Mouse (Mus musculus) stomach, embryonic 16.5 days (tissue): ENCODE data around the gene Mamld1. TPM values are rescaled to one million over a fixed set of nuclear protein-coding genes. Genes with fewer than 3 reads are reported as not detected.

Experiments
- ATAC-seq: fragments of 200-750 bp; cut with Nextera tagmentation; 2 replicates; pipeline ENCODE4 v1.8.0; 2017; ENCODE audit warnings: moderate number of reproducible peaks, moderate TSS enrichment; ENCODE audit not compliant: insufficient read depth, low FRiP score
- H3K27ac ChIP-seq: fragments of 300-500 bp; sonication (generic); 2 replicates; pipeline ENCODE4 v1.5.1; 2014; ENCODE audit warnings: low read length
- H3K27me3 ChIP-seq: fragments of 300-500 bp; sonication (generic); 2 replicates; pipeline ENCODE4 v1.6.1; 2014; ENCODE audit warnings: low read length, control low read depth, mixed read lengths; ENCODE audit not compliant: control insufficient read depth, insufficient read depth
- H3K36me3 ChIP-seq: fragments of 300-500 bp; sonication (generic); 2 replicates; pipeline ENCODE4 v1.6.1; 2014; ENCODE audit warnings: low read length; ENCODE audit not compliant: control insufficient read depth, insufficient read depth
- H3K4me1 ChIP-seq: fragments of 300-500 bp; sonication (generic); 2 replicates; pipeline ENCODE4 v1.6.1; 2014; ENCODE audit warnings: low read length, control low read depth, mixed read lengths; ENCODE audit not compliant: control insufficient read depth, insufficient read depth
- H3K4me2 ChIP-seq: fragments of 300-500 bp; sonication (generic); 2 replicates; pipeline ENCODE4 v1.6.1; 2014; ENCODE audit warnings: low read depth, low read length, mixed read lengths
- H3K4me3 ChIP-seq: fragments of 300-500 bp; sonication (generic); replicated peaks from 2 replicates; pipeline ENCODE4 v1.5.1; 2014; ENCODE audit warnings: mild to moderate bottlenecking, low read length
- H3K9ac ChIP-seq: fragments of 300-500 bp; sonication (generic); 2 replicates; pipeline ENCODE4 v1.6.1; 2014; ENCODE audit warnings: low read length
- H3K9me3 ChIP-seq: fragments of 300-500 bp; sonication (generic); replicated peaks from 2 replicates; pipeline ENCODE4 v1.6.1; 2016; ENCODE audit warnings: low read length, control low read depth; ENCODE audit not compliant: control insufficient read depth
- WGBS: fragments of 180-500 bp; shearing (Covaris S2); extraction: QIAGEN DNeasy Blood & Tissue Kit; methylation state at CpG from one replicate; pipeline ENCODE4 v1.1.7; 2014; 5-methylcytosine and 5-hydroxymethylcytosine counted together
- polyA plus RNA-seq: library from polyadenylated mRNA; unstranded; fragments of >200 nt; fragmentation: Nextera tagmentation; extraction: Ambion mirVana; gene quantifications from 2 replicates; pipeline ENCODE4 v1.2.1, GENCODE M21; 2015

The Mamld1 gene
- polyA plus RNA-seq, 1 experiment from 2014 or later: 2.1 TPM

DNA sequence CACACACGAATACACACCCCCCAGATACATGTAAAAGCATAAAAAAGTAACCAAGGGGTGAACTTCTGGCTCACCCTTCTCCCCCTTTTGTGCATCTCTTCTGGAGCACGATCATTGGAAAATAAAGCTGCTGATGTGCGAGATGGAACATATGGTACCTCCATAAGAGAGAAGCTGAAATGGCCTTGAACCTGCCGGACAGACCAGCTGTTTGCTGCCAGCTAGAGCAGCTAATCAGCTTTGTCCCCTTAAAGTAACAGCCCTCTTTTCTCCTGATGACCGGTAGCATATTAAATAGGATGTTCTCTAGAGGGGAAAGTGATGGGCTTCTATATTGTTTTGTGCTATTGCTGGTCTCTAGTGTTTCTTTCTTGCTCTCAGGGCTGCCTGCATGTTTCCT, 3.2 kb downstream of the Mamld1 start:
- Histone ChIP-seq H3K27me3 (peaks cover 14% of the 10 kb centered on the region; the same call in 1 of the 2 replicates), H3K36me3 (no peaks in the 10 kb centered on the region), H3K4me1 (no peaks in the 10 kb centered on the region), H3K9me3 (no peaks in the 10 kb centered on the region), H3K27ac (no peak overlapping the region), H3K9ac (no peak overlapping the region), H3K4me3 (no peak overlapping the region), H3K4me2 (no peak overlapping the region)
- ATAC-seq: no peak
- 43% methylated on average over 5 of the region's 5 CpGs for WGBS

- Histone ChIP-seq H3K4me2 (no peak overlapping the region), H3K9ac (no peak overlapping the region), H3K36me3 (no peaks in the 10 kb centered on the region), H3K4me1 (no peaks in the 10 kb centered on the region), H3K9me3 (no peaks in the 10 kb centered on the region), H3K27ac (no peak overlapping the region), H3K27me3 (no peaks in the 10 kb centered on the region), H3K4me3 (no peak overlapping the region)
- ATAC-seq: no peak
- 74% methylated on average over 2 of the region's 2 CpGs for whole genome bisulfite sequencing
These were observed 6.9 kb downstream of the Mamld1 start for GRCm38 (mm10) chrX:71056968-71057367.

GRCm38 (mm10) chrX:71085092-71085807, 35.2 kb downstream of the Mamld1 start:
- Histone ChIP-seq H3K4me1 (no peaks in the 10 kb centered on the region), H3K27me3 (no peaks in the 10 kb centered on the region; the same call in 1 of the 2 replicates), H3K27ac (no peak overlapping the region), H3K9ac (no peak overlapping the region), H3K4me3 (no peak overlapping the region), H3K4me2 (no peak overlapping the region), H3K9me3 (no peaks in the 10 kb centered on the region), H3K36me3 (no peaks in the 10 kb centered on the region)
- WGBS: 80% methylated on average over 4 of the region's 4 CpGs
- ATAC-seq: no peak

DNA sequence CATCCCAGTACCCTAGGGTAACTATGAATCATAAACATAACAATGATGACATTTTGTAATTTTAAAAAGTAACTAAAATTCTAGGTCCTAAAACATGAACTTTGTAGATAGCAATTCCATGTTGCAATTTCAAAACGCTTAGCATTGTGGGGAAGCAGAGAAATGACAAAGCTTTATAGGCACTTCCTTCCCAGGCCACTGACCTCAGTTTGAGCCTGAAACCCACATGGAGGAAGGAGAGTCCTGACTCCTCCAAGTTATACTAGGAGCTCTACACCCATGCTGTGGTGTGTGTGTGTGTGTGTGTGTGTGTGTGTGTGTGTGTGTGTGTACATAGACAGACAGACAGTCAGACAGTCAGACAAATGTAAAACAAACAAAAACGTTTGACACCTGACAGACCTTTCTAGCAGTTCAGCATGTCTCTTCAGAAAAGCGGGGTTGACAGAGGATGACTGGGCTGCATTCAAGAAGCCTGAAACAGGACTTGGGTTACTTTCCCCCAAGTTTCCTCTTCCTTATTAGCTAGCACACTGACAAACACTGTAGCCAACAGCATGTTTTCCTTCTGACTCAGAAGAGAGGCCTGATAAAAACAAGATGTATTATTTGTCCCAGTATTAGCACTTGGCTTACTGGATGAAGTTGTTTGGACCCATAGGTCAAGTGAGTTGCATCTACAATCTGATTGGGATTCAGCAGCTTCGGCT, 37.5 kb downstream of the Mamld1 start:
- no peak overlapping the region for H3K27ac ChIP-seq
- H3K9me3 ChIP-seq: no peaks in the 10 kb centered on the region
- H3K9ac ChIP-seq: no peak overlapping the region
- no peaks in the 10 kb centered on the region for H3K36me3 ChIP-seq
- no peaks in the 10 kb centered on the region for H3K4me1 ChIP-seq
- ATAC-seq: no peak
- no peak overlapping the region for H3K4me3 ChIP-seq
- H3K27me3 ChIP-seq: no peaks in the 10 kb centered on the region; the same call in 1 of the 2 replicates
- H3K4me2 ChIP-seq: no peak overlapping the region
- WGBS: 53% methylated on average over 4 of the region's 4 CpGs

DNA sequence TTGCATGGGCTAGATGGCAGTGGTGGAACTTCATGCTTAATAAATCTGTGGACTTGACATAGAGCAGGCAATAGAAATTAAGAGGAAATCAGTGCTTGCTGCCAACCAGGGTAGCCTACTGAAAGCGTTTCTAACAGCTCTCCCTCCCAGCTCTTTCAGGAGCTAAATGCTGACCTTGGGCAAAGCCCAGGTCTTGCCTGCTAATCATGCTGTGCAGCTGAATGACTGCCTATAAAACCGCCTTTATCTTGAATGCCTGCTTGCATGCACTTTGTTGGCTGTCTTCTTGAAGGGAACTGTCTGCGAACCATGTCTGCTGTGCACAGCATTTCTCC, 38.0 kb downstream of the Mamld1 start:
- Histone ChIP-seq H3K4me2 (no peak overlapping the region), H3K4me3 (no peak overlapping the region), H3K9ac (no peak overlapping the region), H3K9me3 (no peaks in the 10 kb centered on the region), H3K27me3 (no peaks in the 10 kb centered on the region; the same call in 1 of the 2 replicates), H3K36me3 (no peaks in the 10 kb centered on the region), H3K27ac (no peak overlapping the region), H3K4me1 (no peaks in the 10 kb centered on the region)
- ATAC-seq: no peak
- 51% methylated on average over 3 of the region's 3 CpGs for WGBS

DNA sequence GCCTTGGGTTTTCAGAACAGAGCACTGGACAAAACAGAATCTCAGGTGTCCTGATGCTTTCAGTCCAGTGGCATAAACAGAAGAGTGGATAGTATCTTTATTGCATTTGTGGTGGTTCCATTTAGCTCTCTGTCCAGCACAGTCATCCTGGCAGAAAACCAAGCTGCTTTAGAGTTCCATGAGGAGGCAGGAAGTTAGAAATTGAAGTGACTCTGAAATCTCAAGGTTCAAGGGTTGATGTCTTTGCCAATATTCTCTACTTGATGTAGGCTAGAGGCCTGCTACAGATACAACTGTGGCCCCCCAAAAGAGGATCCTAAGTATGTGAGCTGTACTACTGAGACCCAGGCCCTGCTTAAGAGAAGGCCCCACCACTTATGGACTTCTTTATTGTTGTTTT, 55.8 kb downstream of the Mamld1 start:
- ATAC-seq: no peak
- no peak overlapping the region for H3K27ac ChIP-seq
- H3K4me3 ChIP-seq: no peak overlapping the region
- H3K36me3 ChIP-seq: no peaks in the 10 kb centered on the region
- no peaks in the 10 kb centered on the region for H3K9me3 ChIP-seq
- no peaks in the 10 kb centered on the region for H3K4me1 ChIP-seq
- no peaks in the 10 kb centered on the region; the same call in 1 of the 2 replicates for H3K27me3 ChIP-seq
- H3K4me2 ChIP-seq: no peak overlapping the region
- H3K9ac ChIP-seq: no peak overlapping the region

DNA sequence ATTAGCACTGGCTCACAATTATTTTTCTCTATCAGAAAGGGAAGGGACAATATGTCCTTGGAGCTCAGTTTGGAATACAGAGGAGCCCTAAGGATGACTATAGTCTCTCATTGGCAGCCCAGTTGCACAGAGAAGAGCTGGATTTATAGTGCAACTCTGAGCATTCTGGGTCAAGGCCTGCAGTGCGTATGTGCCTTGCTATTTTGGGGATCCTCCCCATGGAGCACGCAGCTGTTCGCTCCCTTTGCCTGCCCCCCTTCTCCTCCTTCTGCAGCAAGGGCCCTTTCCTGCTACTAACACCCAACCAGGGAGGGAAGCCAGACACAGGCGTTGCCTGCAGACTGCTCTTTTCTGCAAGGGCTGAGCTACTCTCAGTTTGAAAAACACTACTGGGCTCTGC, 56.3 kb downstream of the Mamld1 start:
- no peaks in the 10 kb centered on the region for H3K36me3 ChIP-seq
- H3K27ac ChIP-seq: no peak overlapping the region
- H3K4me3 ChIP-seq: no peak overlapping the region
- no peak overlapping the region for H3K4me2 ChIP-seq
- no peaks in the 10 kb centered on the region; the same call in 1 of the 2 replicates for H3K27me3 ChIP-seq
- no peaks in the 10 kb centered on the region for H3K4me1 ChIP-seq
- ATAC-seq: peak; percentile 29; the same call in 1 of the 2 replicates
- 73% methylated on average over 4 of the region's 4 CpGs for WGBS
- H3K9me3 ChIP-seq: no peaks in the 10 kb centered on the region
- H3K9ac ChIP-seq: no peak overlapping the region

DNA sequence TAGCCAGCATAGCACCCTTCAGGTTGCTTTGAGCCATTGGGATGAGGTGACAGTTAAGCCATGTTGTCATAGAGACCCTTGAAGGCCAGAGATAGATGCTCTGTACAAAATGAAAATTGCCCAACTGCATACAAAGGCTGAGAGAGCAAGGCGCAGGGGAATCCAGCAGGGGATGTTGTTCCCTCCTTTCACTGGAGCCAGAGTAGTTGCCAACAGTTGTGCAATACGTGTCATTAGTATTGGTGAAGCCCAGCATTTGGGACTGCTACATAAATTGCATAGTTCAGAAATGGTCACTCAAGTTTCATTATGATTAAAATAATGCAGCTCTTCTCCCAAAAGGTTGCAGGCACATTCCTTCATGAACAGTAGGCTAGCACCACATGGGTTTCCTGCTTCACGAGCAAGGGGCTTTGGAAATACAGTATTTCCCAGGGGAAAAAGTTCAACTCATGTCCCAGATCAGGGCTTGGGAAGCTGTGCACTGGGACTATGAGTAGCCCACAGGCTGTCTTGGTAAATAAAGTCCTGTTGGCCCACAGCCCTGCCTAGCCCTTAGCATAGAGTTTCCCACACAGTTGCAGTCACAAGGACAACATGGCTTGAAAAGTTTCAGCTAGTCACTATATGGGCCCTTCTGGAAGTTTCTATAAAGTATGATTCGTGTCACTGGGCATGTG, 58.1 kb downstream of the Mamld1 start:
- Histone ChIP-seq H3K4me1 (no peaks in the 10 kb centered on the region), H3K27ac (no peak overlapping the region), H3K36me3 (no peaks in the 10 kb centered on the region), H3K27me3 (no peaks in the 10 kb centered on the region; the same call in 1 of the 2 replicates), H3K4me3 (no peak overlapping the region), H3K9ac (no peak overlapping the region), H3K9me3 (no peaks in the 10 kb centered on the region), H3K4me2 (no peak overlapping the region)
- WGBS: 83% methylated on average over 4 of the region's 4 CpGs
- ATAC-seq: no peak

GRCm38 (mm10) chrX:71110333-71110732, 60.3 kb downstream of the Mamld1 start:
- Histone ChIP-seq H3K4me1 (no peaks in the 10 kb centered on the region), H3K36me3 (no peaks in the 10 kb centered on the region), H3K9ac (no peak overlapping the region), H3K4me2 (no peak overlapping the region), H3K27ac (no peak overlapping the region), H3K9me3 (no peaks in the 10 kb centered on the region), H3K4me3 (no peak overlapping the region), H3K27me3 (no peaks in the 10 kb centered on the region; the same call in 1 of the 2 replicates)
- ATAC-seq: no peak
- WGBS: 42% methylated on average over 2 of the region's 2 CpGs
